Mouse (Mus musculus): Measurements from ENCODE around the gene Hip1r.

Hip1r gene

GRCm38 (mm10) chr5:124027702-124028470, 54.5 kb downstream of the Hip1r start:
- in situ Hi-C loops (cut with MboI; ENCODE audit: unreplicated experiment in 2 of 2): no loop called here

DNA sequence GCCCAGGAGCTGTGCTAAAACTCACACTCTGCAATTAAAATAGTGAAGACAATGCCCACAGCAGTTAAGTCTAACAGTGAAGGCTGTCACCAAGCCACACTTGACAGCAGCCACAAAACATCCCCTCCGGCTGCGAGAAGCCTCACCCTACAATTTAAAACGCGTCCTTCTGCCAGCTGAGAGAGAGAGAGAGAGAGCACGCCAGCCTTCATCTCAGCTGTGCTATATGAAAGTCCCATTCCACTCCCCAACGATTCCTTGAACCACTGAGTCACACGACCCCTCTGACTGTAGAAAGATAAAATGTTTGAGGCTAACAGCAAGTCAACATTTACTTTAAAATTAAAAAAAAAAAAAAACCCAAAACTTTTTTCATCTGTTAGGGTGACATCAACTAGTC, 55.3 kb downstream of the Hip1r start:
- in situ Hi-C loops (cut with MboI; ENCODE audit: unreplicated experiment in 2 of 2): no loop called here

DNA sequence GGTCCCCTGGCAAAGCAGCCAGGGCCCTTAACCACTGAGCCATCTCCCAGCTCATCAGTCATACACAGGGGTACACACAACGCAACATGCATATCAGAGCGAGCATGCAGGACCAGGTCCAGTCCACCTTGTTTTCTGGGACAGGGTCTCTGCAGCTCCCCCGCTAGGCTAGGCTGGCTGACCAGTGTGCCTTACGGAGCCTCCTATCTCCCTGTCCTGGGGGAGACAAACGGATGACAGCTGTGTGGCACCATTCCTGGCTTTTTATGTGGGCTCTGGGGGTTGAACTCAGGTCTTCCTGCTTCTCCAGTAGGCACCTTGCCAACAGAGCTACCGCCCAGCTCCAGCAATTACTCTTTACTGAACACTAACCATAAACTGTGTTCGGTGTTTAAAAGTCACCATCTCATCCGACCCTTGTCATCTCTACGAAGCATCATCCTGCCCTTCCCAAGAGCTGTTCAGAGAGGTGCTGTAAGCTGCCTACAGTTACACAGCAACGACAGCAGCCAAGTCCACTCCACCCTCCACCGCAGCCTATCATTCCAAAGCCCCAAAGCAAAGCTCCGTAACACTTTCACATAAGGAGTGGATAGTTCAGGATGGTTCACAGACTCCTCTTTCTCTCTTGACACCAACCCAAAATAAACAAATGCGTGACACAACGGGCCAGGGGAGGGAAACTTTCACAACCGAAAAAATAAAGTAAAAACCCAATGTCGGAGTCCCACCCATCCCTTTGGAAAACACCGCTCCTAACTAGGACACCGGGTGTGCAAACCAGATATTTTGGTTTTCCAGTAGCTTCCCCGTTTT, 56.0 kb downstream of the Hip1r start:
- in situ Hi-C loops (cut with MboI; ENCODE audit: unreplicated experiment in 2 of 2): no loop called here

DNA sequence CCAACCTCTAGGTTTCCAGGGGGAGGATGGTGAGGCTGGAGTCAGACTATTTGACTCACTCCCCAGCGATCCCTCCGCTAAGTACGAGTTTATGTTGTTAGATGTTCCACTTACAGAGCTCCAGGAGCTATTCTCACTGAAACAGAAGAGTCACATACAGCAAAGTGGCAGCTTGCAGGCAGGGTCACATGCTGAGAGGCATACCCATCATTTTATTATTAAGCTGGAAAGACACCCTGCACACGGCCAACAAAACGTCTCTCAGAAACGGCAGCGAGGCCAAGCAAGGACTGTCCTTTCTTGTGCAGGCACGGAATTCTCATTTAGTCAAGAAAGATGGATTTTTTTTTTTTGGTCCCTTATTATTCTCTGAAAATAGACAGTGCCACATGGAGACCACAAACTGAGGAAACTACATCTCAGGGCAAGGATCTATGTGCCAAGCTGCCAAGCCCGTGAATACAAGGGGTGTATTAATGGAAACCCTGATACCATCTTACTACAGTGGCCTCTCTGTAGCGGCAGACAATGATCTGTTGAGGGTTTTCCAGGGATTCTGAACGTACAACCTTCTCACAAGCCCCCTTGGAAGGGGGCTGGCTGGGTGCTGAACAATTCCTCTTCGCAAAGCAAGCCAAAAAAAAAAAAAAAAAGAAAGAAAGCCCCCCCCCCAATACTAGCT, 57.1 kb downstream of the Hip1r start:
- in situ Hi-C loops (cut with MboI; ENCODE audit: unreplicated experiment in 2 of 2): no loop called here

GRCm38 (mm10) chr5:124031068-124031955, 57.9 kb downstream of the Hip1r start:
- in situ Hi-C loops (cut with MboI; ENCODE audit: unreplicated experiment in 2 of 2): no loop called here

DNA sequence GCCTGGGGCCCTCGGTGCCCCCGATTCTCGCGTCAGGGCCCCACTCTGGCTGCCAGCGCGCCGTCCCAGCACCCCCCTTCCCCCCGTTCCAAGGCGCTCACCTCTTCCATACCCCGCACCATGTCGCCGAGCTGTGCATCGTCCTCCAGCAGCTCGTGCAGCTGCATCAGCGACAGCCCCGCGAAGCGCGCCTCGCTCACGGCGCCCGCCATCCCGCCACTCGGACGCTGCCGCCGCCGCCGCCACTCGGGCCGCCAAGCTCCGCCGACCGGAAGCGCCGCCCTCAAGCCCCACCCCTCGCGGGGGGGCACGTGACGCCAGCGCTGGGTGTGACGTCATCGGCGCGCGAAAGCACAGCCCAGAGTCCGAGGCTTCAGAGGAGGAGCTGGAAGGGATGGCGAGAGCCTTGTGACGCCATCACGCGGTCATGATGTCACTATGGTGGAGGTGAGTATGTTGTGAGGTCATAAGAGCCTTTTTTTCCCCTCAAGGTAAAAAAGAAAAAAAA, 58.6 kb downstream of the Hip1r start, which contains the start of gene Vps37b:
TSS of gene Vps37b (minus strand) at position 270 of the 508 bp plus-strand sequence.
- in situ Hi-C loops (cut with MboI; ENCODE audit: unreplicated experiment in 2 of 2): no loop called here

DNA sequence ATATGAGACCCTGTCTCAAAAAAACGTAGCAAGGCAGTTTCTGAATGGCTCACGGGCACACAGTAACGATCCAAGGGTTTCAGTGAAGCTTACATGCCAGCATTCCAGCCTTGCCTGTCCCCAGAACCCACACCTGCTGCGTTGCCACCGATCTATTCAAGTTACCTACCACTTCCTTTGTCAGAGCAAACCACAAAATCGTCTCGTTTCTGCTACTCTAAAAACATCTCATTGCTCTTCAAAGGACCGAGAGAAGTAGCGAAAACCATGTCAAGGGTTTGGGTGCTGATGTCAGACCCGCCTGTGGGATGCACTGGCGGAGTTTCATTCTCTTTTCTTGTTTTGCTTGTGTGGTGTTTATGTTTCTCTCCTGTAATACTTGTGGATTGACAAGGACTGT, 61.0 kb downstream of the Hip1r start:
- in situ Hi-C loops (cut with MboI; ENCODE audit: unreplicated experiment in 2 of 2): no loop called here

DNA sequence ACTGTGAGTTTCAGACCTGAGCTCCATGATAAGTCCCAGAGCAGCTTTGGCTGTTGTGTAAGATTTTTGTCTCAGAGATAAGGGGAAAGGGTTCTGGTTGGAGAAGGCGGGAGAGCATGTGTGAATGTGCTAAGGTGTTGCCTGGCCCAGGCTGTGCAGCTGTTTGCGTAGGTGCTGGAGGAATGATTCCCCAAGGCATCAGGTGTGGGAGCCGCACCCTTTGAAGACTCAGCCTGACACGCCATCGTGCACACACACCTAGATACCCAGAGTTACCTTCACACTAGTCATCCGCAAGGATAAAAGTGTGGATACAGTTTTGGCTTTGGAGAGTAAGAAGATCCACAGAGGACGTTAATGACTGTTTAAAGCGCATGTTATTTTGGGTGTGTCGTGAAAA, 62.0 kb downstream of the Hip1r start:
- in situ Hi-C loops (cut with MboI; ENCODE audit: unreplicated experiment in 2 of 2): no loop called here

DNA sequence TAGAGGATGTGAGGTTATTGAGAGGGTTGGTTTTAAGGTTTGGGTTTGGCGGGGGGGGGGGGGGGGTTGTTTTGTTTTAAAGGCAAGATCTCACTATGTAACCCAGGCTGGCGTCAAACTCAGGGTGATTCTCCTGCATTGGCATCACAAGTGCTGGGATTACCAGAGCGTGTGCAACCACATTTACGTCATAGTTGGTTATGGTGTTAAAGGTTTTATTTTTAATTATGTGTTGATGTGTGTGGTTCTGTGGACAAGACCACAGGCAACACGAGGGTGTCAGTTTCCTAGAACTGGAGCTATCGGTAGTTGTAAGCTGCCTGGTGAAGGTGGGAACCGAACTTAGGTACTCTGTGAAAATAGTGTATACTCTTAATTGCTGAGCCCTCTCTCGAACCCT, 62.4 kb downstream of the Hip1r start:
- in situ Hi-C loops (cut with MboI; ENCODE audit: unreplicated experiment in 2 of 2): no loop called here

- in situ Hi-C loops (cut with MboI; ENCODE audit: unreplicated experiment in 2 of 2): no loop called here
Observed at GRCm38 (mm10) chr5:124036341-124036740, 62.9 kb downstream of the Hip1r start.

- in situ Hi-C loops (cut with MboI; ENCODE audit: unreplicated experiment in 2 of 2): no loop called here
Observed at GRCm38 (mm10) chr5:124036836-124037235, 63.4 kb downstream of the Hip1r start.

GRCm38 (mm10) chr5:124039602-124040001, 66.2 kb downstream of the Hip1r start:
- in situ Hi-C loops (cut with MboI; ENCODE audit: unreplicated experiment in 2 of 2): no loop called here

- in situ Hi-C loops (cut with MboI; ENCODE audit: unreplicated experiment in 2 of 2): no loop called here
Observed at GRCm38 (mm10) chr5:124041097-124041496, 67.7 kb downstream of the Hip1r start.

- in situ Hi-C loops (cut with MboI; ENCODE audit: unreplicated experiment in 2 of 2): no loop called here
Observed at GRCm38 (mm10) chr5:124043212-124043978, 70.0 kb downstream of the Hip1r start.

GRCm38 (mm10) chr5:124043999-124044398, 70.6 kb downstream of the Hip1r start:
- in situ Hi-C loops (cut with MboI; ENCODE audit: unreplicated experiment in 2 of 2): no loop called here

- in situ Hi-C loops (cut with MboI; ENCODE audit: unreplicated experiment in 2 of 2): no loop called here
Observed at GRCm38 (mm10) chr5:124045453-124046010, 72.1 kb downstream of the Hip1r start.

DNA sequence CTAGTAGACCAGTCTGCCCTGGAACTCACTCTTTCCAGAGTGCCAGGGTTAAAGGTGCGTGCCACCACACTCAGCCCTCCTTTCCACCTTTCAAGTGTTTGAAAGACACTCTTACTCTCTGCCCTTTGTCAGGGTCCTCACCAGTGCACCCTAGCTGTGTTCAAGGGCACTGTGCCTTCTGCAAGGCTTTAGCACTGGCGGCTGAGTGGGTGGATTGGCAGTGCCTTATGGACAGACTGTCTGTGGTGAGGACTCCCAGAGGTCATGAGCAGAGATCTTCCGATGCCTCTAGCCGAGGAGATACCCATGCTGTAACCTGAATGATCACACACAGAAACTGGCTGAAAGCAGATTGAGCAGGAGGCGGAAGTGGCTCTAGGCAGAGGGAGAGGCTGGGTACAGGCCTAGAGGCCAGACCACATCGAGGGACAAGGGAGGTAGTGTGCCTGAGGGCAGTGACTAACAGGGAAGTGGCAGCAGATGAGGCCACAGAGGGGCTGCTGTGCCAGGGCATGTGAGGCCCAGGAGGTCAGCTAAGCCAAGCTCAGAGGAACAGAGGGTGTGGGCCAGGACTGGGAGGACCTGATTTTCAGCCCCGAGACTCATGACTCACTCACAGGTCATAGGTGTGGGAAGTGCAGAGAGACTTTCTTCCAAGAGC, 73.4 kb downstream of the Hip1r start:
- in situ Hi-C loops (cut with MboI; ENCODE audit: unreplicated experiment in 2 of 2): no loop called here

- in situ Hi-C loops (cut with MboI; ENCODE audit: unreplicated experiment in 2 of 2): no loop called here
Observed at GRCm38 (mm10) chr5:124049249-124050045, 76.0 kb downstream of the Hip1r start.
